16 mouse cellular contexts compared by ENCODE assay signal in the genomic region with DNA sequence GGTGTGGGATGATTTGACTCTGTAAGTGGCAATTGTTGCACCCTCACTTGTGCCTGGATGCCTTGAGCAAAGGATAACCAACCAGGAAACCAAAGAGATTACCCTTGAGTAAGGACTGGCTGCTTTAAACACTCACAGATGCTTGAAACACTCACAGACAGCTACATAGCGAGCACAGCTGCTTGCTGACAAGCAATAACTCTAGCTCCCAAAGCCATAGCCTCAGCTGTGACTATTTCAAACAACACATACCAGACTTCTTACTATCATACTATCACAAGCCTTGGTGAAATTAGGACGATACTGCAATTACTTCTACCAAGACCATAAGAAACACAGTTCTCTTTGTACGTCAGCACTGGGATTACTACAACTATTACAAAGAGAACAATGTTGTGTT.
"Had no signal": no experiment of that assay in that cellular context is flagged by ENCODE, and none has a peak within 500 bp of the region (broad histone marks: within the 10 kb centered on the region; RNA-seq: fewer than 3 reads in every experiment).

No protein-coding gene starts in this region.

- H3K4me1 ChIP-seq: limb, embryonic 12.5 days; neural tube, embryonic 12.5 days had no signal

- DNase-seq: kidney, adult 8-10 months; kidney, postnatal 36 days; layer of hippocampus, adult 9-11 months; layer of hippocampus, postnatal 36 days; midbrain, embryonic 14.5 days; retina, postnatal 1 day; right cerebral cortex, postnatal 4 days; spleen, adult 18-20 months; thymus, adult 18-20 months; thymus, postnatal 14 days had no signal

- ATAC-seq: intestine, embryonic 16.5 days had no signal

- H3K27ac ChIP-seq: limb, embryonic 12.5 days; liver, embryonic 14.5 days; midbrain, embryonic 10.5 days; neural tube, embryonic 12.5 days had no signal

- H3K27me3 ChIP-seq: limb, embryonic 12.5 days; neural tube, embryonic 12.5 days had no signal

- H3K4me2 ChIP-seq: limb, embryonic 12.5 days; neural tube, embryonic 12.5 days had no signal

- H3K4me3 ChIP-seq: limb, embryonic 12.5 days; midbrain, embryonic 10.5 days; myocyte; neural tube, embryonic 12.5 days had no signal

- H3K9ac ChIP-seq: limb, embryonic 12.5 days; liver, embryonic 14.5 days; neural tube, embryonic 12.5 days had no signal

- H3K9me3 ChIP-seq: limb, embryonic 12.5 days; midbrain, embryonic 10.5 days; neural tube, embryonic 12.5 days had no signal

- H3K36me3 ChIP-seq: limb, embryonic 12.5 days; midbrain, embryonic 10.5 days; neural tube, embryonic 12.5 days had no signal
